Mouse (Mus musculus) liver, postnatal 0 days (tissue): ENCODE data around the gene Ier5l.

Source experiments
- CTCF ChIP-seq: sonication (generic); IDR thresholded peaks from 2 replicates; pipeline ENCODE4 v1.5.1; 2016; ENCODE audit warnings: antibody characterized with exemption, low read depth
- EP300 ChIP-seq: IDR thresholded peaks from 2 replicates; pipeline ENCODE4 v1.6.1; 2016; ENCODE audit warnings: antibody characterized with exemption, low read depth, mild to moderate bottlenecking

DNA sequence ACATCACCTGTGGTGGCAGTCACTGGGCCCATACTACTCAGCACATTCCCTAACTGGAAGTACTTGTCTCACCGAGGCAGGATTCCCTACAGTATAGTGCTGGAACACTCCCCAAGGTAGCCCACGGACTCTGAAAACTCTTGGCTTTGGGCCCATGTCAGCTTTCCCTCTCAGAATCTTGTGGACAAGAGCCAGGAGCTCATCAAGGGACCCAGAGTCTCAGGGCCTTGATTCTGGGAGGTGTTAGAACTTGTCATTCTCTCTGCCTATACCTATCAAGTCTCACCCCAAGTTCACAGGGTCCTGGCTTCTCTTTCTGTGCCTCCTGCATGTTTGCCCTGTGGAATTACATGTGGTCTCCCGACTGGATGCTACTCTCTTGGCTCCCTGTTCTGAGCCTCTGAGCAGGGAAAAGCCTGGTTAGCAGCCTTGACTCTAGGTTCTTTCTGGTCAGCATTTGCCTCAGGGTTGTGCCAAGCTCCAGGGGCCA is 33.8 kb downstream of the Ier5l start:
- TF ChIP-seq EP300 = no peak
- TF ChIP-seq CTCF = no peak
